Mouse (Mus musculus) thymus, adult 18-20 months (tissue): ENCODE measurements around the gene Meiob.

ENCODE experiments used
- DNase-seq, 2 experiments: peaks; one replicate each; pipeline ENCODE4 v3.0.0; 2022; ENCODE audit warnings: mixed read lengths in 2 of 2

Gene Meiob

GRCm38 (mm10) chr17:24821351-24822280, 17.5 kb downstream of the Meiob start:
- no peak for DNase-seq

GRCm38 (mm10) chr17:24839842-24840241, 35.8 kb downstream of the Meiob start, which contains the start of gene Hagh:
Hagh (plus strand) TSS chr17:24840143.
- DNase-seq, result no peak

GRCm38 (mm10) chr17:24840341-24840740, 36.3 kb downstream of the Meiob start:
- DNase-seq, result no peak

GRCm38 (mm10) chr17:24841133-24841532, 37.0 kb downstream of the Meiob start:
- DNase-seq, result no peak

- DNase-seq, result no peak
Observed at GRCm38 (mm10) chr17:24842631-24843030, 38.5 kb downstream of the Meiob start.

- DNase-seq, result no peak
Observed at GRCm38 (mm10) chr17:24844525-24844924, 40.4 kb downstream of the Meiob start.

- no peak for DNase-seq
Observed at GRCm38 (mm10) chr17:24847386-24847785, 43.3 kb downstream of the Meiob start.

- no peak for DNase-seq
Observed at GRCm38 (mm10) chr17:24848600-24849031, 44.5 kb downstream of the Meiob start.

- no peak for DNase-seq
Observed at GRCm38 (mm10) chr17:24849733-24850064, 45.6 kb downstream of the Meiob start.

- peak; percentile 93 to 96 for DNase-seq
Observed at GRCm38 (mm10) chr17:24850065-24850772, 46.1 kb downstream of the Meiob start, which contains the start of gene Fahd1. Fahd1 (minus strand) TSS chr17:24850364.

GRCm38 (mm10) chr17:24850773-24851127, 46.7 kb downstream of the Meiob start:
- DNase-seq, result no peak

GRCm38 (mm10) chr17:24851381-24852125, 47.5 kb downstream of the Meiob start:
- DNase-seq, result no peak

GRCm38 (mm10) chr17:24855838-24856464, 51.9 kb downstream of the Meiob start:
- no peak for DNase-seq

- DNase-seq, result no peak
Observed at GRCm38 (mm10) chr17:24856589-24856988, 52.5 kb downstream of the Meiob start.

GRCm38 (mm10) chr17:24857831-24858470, 53.9 kb downstream of the Meiob start:
- no peak for DNase-seq

- no peak for DNase-seq
Observed at GRCm38 (mm10) chr17:24858967-24859366, 54.9 kb downstream of the Meiob start.

GRCm38 (mm10) chr17:24860076-24860475, 56.0 kb downstream of the Meiob start:
- DNase-seq, result no peak

- DNase-seq, result no peak
Observed at GRCm38 (mm10) chr17:24861785-24862184, 57.7 kb downstream of the Meiob start.

GRCm38 (mm10) chr17:24865776-24866175, 61.7 kb downstream of the Meiob start, which contains the start of gene Igfals:
Igfals (plus strand) TSS chr17:24865997.
- no peak for DNase-seq

- DNase-seq, result no peak
Observed at GRCm38 (mm10) chr17:24867914-24868313, 63.8 kb downstream of the Meiob start.

GRCm38 (mm10) chr17:24873695-24874404, 69.8 kb downstream of the Meiob start:
- DNase-seq, result no peak

- no peak for DNase-seq
Observed at GRCm38 (mm10) chr17:24874405-24874745, 70.3 kb downstream of the Meiob start.
